Mouse (Mus musculus) small intestine, adult 2 months (tissue): Measurements from ENCODE around the gene Lamb3. TPM values are rescaled to one million over a fixed set of nuclear protein-coding genes. Genes with fewer than 3 reads are reported as not detected.

Experiments
- H3K27ac ChIP-seq: fragments of 200-500 bp; 2 replicates; pipeline ENCODE4 v1.5.1; 2012; ENCODE audit warnings: low read depth, low read length, control low read depth, inconsistent platforms; ENCODE audit not compliant: insufficient read depth
- H3K27me3 ChIP-seq: fragments of 200-500 bp; 2 replicates; pipeline ENCODE4 v1.6.1; 2012; ENCODE audit warnings: mild to moderate bottlenecking, moderate library complexity, low read length, inconsistent platforms; ENCODE audit not compliant: control insufficient read depth, insufficient read depth
- H3K36me3 ChIP-seq: fragments of 200-500 bp; 2 replicates; pipeline ENCODE4 v1.6.1; 2012; ENCODE audit warnings: mild to moderate bottlenecking, low read length, control low read depth, inconsistent platforms; ENCODE audit not compliant: control insufficient read depth, insufficient read depth
- H3K4me1 ChIP-seq: fragments of 200-500 bp; 2 replicates; pipeline ENCODE4 v1.6.1; 2012; ENCODE audit warnings: low read length, inconsistent platforms, mixed read lengths; ENCODE audit not compliant: control insufficient read depth, insufficient read depth, insufficient read length
- H3K4me3 ChIP-seq: fragments of 200-500 bp; 2 replicates; pipeline ENCODE4 v1.5.1; 2012; ENCODE audit warnings: low read depth, mild to moderate bottlenecking, control low read depth, inconsistent platforms, low read length, moderate library complexity
- CTCF ChIP-seq: fragments of 200-500 bp; IDR thresholded peaks from 2 replicates; pipeline ENCODE4 v1.5.1; 2012; ENCODE audit warnings: low read depth, mild to moderate bottlenecking, control low read depth, inconsistent platforms, low read length, moderate library complexity, mixed read lengths; ENCODE audit not compliant: insufficient replicate concordance, insufficient read length; ENCODE audit errors: extremely low read depth
- POLR2A ChIP-seq: fragments of 200-500 bp; IDR thresholded peaks from 2 replicates; pipeline ENCODE4 v1.6.1; 2012; ENCODE audit warnings: low read depth, mild to moderate bottlenecking, control low read depth, inconsistent platforms, low read length, moderate library complexity
- WGBS: fragments of 180-500 bp; shearing (Covaris S2); methylation state at CpG from one replicate; pipeline ENCODE4 v1.1.7; 2018; 5-methylcytosine and 5-hydroxymethylcytosine counted together
- polyA plus RNA-seq: library from polyadenylated mRNA; depleted of rRNA; stranded (reverse); fragments of >200 nt; gene quantifications from 2 replicates; pipeline ENCODE4 v1.2.3, GENCODE M21; 2012

Lamb3 gene
- polyA plus RNA-seq, 1 experiment, result 21.7 TPM

DNA sequence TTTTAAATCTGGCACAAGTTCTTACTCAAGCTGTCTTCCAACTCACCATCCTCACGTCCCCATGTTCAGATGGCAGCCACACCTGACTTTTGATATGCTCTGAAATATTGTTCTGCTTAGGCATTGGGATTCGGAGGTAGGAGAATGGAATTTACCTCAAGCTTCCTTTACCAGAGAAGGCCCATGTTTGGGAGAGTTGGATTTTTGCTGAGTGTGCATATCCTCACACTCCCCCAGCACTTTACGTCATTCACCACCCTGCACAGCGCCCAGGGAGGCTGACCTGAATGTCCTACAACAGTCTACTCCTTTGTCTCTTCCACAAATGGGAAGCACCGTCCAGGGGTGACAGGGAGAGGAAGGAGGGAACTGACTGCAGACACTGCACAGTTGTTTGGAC lies 12.9 kb downstream of the Lamb3 start:
- no peaks in the 10 kb centered on the region for H3K36me3 ChIP-seq
- no peak overlapping the region for H3K27ac ChIP-seq
- TF ChIP-seq CTCF (no peak), POLR2A (no peak)
- H3K4me1 ChIP-seq, result no peaks in the 10 kb centered on the region
- 77% methylated on average over 5 of the region's 5 CpGs for WGBS
- H3K27me3 ChIP-seq, result no peaks in the 10 kb centered on the region
- no peak overlapping the region for H3K4me3 ChIP-seq

DNA sequence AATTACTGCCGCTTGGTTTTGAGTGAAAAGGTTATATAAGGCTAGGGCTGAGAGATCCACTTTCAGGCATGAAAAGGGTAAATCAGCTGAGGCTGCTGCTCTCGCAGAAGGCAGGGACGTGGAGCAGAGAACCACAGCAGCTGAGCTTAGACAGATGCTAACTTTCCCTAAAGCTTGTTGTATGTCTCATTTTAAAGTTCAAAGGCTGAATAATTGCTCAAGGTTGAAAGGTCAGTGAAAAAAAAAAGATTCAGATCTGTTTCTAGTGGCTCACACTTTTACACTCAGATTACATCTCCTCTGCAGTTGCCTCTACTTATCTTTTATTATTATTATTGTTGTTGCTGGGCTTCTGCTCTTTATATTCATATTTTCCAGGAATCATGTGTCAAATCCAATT lies 18.0 kb downstream of the Lamb3 start:
- H3K27ac ChIP-seq, result no peak overlapping the region

DNA sequence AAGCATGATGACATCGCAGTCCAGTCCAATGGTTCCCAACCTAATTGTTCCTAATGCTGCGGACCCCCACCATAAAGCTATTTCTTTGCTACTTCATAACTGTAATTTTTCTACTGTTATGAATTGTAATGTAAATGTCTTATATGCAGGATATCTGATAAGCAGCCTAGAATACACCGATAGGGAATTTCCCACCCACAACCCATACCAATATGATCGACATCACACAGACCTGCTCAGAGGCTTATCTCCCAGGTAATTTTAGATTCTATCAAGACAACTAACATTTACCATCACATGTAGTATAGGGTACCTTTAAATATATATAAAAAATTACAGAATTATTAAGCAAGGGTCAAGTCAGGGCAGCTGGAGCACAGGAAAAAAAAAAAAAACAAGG lies 18.6 kb downstream of the Lamb3 start:
- no peak for TF ChIP-seq POLR2A
- TF ChIP-seq CTCF, result no peak
- H3K27me3 ChIP-seq, result no peaks in the 10 kb centered on the region
- WGBS, result 71% methylated on average over 4 of the region's 4 CpGs

More for the DNA sequence above, 18.0 kb downstream of the Lamb3 start:
- Histone ChIP-seq H3K4me3 (no peak overlapping the region), H3K36me3 (no peaks in the 10 kb centered on the region), H3K4me1 (0 out of 2 replicates have a peak, but pooled peaks cover 2% of the 10 kb centered on the region), H3K27me3 (no peaks in the 10 kb centered on the region)
- TF ChIP-seq CTCF (no peak), POLR2A (no peak)
- WGBS, result 70% methylated on average over 3 of the region's 3 CpGs

DNA sequence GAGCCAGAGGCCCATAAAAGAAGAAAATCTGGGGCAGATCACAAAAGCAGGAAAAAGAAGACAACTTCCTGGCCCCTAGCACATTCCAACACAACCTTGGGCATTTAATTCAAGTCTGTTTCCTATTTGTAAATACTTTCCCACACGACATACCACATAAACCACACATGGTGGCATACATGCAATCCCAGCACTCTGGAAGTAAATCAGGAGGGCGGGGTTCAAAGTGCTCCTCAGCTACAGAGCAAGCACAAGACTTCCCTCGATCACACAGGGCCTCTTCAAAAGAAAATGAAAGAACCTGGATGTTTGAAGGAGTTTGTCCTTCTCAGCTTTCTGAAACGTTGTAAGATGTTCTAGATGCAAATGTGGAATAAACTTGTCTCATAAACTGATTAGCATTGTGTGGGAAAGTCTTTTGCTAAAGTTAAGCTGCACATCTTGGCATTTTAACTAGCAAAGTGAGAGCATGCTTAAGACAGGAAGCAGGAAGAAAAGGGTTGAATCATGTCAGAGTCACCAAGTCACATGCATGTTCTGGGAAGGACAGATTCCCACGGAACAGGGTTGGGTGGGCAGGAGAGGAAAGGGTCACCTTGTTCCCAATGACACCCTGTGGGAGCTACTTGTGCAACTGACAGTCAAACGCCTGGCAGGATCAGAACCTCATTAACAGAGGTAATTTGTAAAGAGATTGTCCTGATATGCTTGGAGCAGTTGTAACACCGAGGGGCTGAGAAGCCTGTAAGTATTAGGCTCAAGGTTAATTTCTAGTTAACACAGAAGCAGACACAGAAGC lies 19.4 kb downstream of the Lamb3 start:
- H3K27me3 ChIP-seq, result no peaks in the 10 kb centered on the region
- 0 out of 2 replicates have a peak, but pooled peaks cover 2% of the 10 kb centered on the region for H3K4me1 ChIP-seq
- no peak overlapping the region for H3K4me3 ChIP-seq
- TF ChIP-seq CTCF (no peak), POLR2A (no peak)
- H3K36me3 ChIP-seq, result no peaks in the 10 kb centered on the region
- no peak overlapping the region for H3K27ac ChIP-seq
- 23% methylated on average over 7 of the region's 7 CpGs for WGBS

More for the DNA sequence above, 18.6 kb downstream of the Lamb3 start:
- H3K4me1 ChIP-seq, result 0 out of 2 replicates have a peak, but pooled peaks cover 2% of the 10 kb centered on the region
- H3K36me3 ChIP-seq, result no peaks in the 10 kb centered on the region
- H3K4me3 ChIP-seq, result no peak overlapping the region
- H3K27ac ChIP-seq, result no peak overlapping the region

DNA sequence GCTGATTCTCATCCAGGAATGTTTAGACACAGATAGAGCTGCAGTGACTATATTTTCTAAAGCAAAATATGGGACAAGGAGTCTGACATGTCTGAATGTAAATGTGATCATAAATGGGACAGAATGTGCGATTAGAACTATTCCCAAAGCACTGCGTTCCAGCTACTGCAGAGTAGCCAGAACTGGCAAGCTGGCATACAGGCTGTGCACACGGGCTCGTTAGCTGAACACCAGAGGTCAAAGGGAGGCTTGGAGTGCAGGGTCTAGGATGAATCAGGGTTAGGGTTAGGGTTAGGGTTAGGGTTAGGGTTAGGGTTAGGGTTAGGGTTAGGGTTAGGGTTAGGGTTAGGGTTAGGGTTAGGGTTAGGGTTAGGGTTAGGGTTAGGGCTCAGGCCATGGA lies 20.0 kb downstream of the Lamb3 start:
- WGBS, result 92% methylated on average over 4 of the region's 4 CpGs
- H3K36me3 ChIP-seq, result no peaks in the 10 kb centered on the region
- TF ChIP-seq POLR2A (no peak), CTCF (no peak)
- 0 out of 2 replicates have a peak, but pooled peaks cover 2% of the 10 kb centered on the region for H3K4me1 ChIP-seq
- H3K27me3 ChIP-seq, result no peaks in the 10 kb centered on the region
- no peak overlapping the region for H3K4me3 ChIP-seq
- no peak overlapping the region for H3K27ac ChIP-seq

DNA sequence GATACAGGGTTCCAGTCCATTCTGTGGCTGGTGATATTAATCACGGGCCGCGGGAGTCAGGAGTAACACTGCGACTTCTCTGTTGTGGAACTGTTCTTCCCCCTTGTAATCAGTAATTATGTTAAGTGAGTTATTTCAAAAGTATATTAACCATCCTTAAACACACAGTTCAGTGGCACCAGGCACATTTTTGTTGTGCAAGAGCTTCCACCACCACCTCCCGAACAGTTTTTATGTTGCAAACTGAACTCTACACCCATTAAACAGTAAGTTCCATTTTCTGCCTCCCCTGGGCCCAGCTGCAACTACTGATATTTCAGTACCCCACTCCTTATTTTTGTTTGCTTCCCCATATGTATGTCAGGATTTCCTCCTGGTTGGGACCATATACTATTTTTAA lies 22.1 kb downstream of the Lamb3 start:
- Histone ChIP-seq H3K27ac (no peak overlapping the region), H3K27me3 (no peaks in the 10 kb centered on the region), H3K36me3 (no peaks in the 10 kb centered on the region), H3K4me1 (0 out of 2 replicates have a peak, but pooled peaks cover 2% of the 10 kb centered on the region), H3K4me3 (no peak overlapping the region)
- 89% methylated on average over 5 of the region's 5 CpGs for WGBS
- TF ChIP-seq CTCF (no peak), POLR2A (no peak)

DNA sequence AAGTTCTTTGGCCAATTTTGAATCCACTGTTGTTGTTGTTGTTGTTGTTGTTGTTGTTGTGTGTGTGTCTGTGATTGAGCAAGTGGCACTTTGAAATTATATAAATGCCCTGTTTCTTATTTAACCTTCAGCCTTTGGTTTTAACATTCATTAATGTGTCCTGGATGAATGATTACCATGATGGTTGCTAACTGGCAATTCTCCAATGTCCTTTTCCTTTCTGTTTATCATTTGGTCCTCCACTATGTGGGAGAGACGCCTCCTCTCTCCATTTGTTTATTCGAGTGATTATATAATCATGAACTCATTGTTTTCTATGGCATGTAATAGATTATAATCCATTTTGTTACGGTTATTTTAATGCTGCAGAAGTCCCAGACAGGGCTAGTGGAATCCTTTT lies 23.0 kb downstream of the Lamb3 start:
- no peaks in the 10 kb centered on the region for H3K36me3 ChIP-seq
- WGBS, result 36% methylated on average over 3 of the region's 3 CpGs
- H3K27me3 ChIP-seq, result no peaks in the 10 kb centered on the region
- H3K4me3 ChIP-seq, result no peak overlapping the region
- TF ChIP-seq POLR2A (no peak), CTCF (no peak)
- no peak overlapping the region for H3K27ac ChIP-seq
- 0 out of 2 replicates have a peak, but pooled peaks cover 2% of the 10 kb centered on the region for H3K4me1 ChIP-seq
